Mouse (Mus musculus) urinary bladder, adult 18-20 months (tissue): ENCODE measurements around the gene 4930467E23Rik.
"Not testable (repeated sequence)": the region's sequence is repeated elsewhere in the genome, so short reads cannot be mapped to it uniquely, and the experiment has no call there.

Experiments used
- DNase-seq, 2 experiments: peaks; one replicate each; pipeline ENCODE4 v3.0.0; 2022; ENCODE audit warnings: low spot score in 2 of 2, mixed read lengths in 2 of 2

Gene 4930467E23Rik

DNA sequence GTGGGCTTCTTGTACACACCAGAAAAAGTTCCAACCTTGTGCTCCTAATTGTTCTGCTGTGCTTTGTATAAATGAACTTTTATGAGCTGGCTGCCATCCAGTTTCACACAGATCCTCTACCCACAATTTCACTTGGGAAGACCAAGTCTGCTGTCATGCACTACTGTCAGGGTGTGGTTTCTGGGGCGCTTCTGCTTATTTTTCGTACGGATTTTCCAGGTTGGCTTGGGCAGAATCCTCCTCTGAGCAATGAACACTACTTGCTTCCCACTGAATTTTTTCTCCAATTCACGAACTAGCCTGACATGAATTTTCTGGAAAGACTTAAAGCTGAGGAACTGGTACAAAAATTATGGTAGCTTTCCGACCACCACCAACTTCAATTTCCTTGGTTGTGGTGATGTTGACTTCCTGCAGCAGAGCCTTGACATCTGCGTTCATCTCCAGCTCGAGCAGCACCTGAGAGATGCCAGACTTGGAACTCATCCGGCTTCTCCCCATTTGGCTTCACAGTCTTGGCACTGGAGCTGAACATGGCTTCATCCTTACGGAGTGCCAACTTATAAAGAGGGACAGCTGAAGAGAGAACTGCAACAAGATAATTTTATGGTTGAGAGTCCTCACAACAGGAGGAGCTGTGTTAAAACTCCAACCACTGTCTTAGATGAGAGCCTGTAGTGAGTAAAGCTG, 18.1 kb upstream of the 4930467E23Rik start:
- DNase-seq, result not testable (repeated sequence)

DNA sequence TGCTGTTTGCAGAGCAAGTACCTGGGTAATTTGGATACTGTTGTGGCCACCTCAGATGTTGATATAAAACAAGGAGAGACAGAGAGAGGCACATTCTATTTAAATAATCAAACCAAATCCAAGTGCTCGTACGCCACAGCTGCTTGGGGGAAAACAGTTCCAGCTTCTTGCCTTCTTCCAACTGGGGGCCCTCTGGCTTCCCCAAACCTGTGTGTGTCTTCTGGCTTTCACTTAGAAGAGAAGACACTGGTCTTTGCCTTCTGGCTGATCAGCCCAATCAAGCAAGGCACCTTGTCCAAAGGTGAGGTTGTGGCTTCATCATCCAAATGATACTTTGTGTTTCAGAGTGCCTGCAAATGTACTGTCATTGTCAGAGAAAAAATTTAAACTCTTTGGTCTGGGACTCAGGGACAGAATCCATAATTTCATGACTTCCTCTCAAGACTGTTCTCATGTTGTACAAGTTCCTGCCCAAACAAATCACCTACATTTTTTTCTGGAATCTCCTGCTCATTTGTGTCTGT, 17.1 kb upstream of the 4930467E23Rik start:
- DNase-seq, result not testable (repeated sequence)

DNA sequence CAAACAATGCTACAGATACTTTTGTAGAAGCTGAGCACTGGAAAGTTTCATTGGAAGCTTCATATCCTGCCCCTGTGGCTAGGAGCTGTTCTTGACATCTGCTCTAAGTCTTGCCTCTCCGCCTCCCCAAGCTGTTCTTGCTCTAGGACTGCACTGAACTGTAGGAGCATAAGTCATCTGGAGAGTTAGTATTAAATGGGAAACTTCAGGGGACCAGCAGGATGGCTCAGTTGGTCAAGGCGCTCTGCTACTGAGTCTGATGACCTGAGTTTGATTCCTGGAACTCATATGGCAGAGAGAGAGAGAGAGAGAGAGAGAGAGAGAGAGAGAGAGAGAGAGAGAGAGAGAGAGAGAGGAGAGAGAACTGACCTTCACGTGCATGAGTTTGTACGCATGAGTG, 16.6 kb upstream of the 4930467E23Rik start:
- DNase-seq, result not testable (repeated sequence)

DNA sequence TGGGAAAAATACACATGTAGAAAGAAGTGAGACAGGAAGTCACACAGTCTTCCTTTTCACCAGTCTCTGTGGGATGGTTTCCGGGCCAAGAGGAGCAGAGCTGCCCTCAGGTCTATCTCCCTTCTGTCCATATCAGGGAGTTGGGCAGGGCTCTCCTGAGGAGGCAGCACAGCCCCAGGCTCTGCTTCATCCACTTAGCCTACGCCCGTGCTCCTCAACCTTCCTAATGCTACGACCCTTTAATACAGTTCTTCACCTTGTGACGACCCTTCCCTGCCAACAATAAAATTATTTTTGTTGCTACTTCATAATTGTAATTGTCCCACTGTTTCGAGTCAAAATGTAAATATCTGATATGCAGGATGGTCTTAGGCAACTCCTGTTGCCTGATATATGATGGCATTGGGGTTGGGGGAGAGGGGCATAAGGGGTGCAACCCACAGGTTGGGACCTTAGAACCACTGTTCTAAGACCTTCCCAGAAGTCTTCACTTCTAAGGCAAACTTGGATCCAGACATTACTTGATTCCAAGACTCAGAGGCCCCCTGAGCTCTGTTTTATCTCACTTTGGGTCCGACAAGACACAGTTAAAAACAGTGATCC, 16.0 kb upstream of the 4930467E23Rik start:
- DNase-seq, result not testable (repeated sequence)

DNA sequence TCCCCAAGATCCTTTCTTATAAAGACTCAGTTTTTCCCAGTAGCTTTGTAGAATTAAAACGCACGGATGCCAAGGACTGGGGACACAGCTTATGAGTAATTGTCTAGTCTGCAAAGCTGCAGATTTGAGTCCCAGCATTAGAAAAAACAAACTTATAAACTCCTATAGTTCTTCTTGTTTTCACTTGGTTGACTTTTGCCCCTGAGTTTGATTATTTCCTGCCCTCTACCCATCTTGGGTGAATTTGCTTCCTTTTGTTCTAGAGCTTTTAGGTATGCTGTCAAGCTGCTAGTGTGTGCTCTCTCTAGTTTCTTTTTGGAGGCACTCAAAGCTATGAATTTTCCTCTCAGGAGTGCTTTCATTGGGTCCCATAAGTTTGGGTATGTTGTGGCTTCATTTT, 14.9 kb upstream of the 4930467E23Rik start:
- not testable (repeated sequence) for DNase-seq

DNA sequence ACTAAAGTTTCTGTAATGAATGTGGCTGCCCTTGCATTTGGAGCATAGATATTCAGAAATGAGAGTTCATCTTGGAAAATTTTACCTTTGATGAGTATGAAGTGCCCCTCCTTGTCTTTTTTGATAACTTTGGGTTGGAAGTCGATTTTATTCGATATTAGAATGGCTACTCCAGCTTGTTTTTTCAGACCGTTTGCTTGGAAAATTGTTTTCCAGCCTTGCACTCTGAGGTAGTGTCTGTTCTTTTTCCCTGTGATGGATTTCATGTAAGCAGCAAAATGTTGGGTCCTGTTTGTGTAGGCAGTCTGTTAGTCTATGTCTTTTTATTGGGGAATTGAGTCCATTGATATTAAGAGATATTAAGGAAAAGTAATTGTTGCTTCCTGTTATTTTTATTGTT, 14.1 kb upstream of the 4930467E23Rik start:
- DNase-seq, result not testable (repeated sequence)

DNA sequence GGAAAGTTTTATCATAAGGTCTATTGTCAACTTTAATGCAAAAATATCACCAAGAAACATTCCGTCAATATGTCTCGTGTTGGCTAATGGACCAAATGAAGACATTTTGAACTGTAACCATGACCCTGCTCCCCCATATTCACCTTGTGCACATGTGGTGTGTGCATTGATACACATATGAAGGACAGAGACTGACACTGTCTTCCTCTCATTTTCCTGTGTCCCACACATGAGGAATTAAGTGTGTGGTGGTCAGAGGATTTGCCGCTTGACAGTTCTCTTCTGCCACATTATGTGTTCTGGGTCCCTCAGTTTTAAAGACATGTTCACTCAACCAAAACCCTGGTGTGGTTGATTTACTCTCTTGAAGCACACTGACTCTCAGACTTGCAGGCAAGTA, 11.5 kb upstream of the 4930467E23Rik start:
- not testable (repeated sequence) for DNase-seq

DNA sequence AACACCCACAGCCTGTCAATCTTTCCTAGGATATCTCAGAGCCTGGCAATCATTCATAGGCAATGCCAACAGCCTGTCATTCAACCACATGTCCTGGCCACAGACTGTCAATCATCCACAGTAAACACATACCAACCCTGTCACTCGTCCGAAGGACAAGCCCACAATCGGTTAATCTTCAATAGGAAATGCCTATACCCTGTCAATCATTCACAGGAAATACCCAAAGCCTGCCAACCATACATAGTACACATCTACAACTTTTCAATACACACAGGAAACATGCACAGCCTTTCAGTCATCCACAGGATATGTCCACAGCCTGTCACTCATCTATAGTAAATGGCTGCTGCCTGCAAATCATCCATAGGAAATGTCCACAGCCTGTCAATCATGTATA, 9.9 kb upstream of the 4930467E23Rik start:
- not testable (repeated sequence) for DNase-seq

DNA sequence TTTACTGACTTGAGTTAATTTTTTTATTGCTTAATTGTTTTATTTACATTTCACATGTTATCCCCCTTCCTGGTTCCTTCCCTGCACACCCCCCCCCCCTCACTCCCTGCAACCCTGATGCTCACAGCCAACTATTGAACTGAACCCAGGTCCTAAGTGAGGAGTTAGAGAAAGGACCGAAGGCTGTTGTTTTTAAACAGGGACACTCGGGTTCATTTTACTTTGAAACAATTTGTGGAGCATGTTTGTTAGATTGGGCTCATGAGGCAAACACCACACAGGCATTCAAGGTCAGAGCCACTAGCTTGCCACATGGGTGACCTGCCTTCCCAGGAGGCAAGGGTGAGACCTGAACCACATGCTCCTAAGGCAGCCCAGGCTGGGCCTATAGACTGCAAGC, 4.5 kb upstream of the 4930467E23Rik start:
- not testable (repeated sequence) for DNase-seq

DNA sequence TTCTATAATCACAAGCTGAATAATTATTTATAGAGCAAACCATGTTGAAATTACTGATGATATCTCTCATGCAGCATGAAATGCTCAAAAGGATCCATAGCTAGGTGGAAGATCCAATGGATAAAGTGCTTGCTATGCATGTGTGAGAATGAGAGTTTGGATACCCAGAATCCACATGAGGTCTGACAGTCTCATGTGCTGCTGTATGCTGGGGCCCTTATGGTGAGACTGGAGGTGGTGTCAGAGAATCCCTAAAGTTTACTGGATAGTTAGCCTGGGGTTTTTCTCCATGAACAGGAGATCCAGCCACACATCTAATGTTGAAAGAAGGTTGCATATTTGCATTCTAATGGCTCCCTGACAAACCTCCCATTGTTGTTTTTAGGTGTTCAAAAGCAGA, 22.4 kb downstream of the 4930467E23Rik start:
- not testable (repeated sequence) for DNase-seq

DNA sequence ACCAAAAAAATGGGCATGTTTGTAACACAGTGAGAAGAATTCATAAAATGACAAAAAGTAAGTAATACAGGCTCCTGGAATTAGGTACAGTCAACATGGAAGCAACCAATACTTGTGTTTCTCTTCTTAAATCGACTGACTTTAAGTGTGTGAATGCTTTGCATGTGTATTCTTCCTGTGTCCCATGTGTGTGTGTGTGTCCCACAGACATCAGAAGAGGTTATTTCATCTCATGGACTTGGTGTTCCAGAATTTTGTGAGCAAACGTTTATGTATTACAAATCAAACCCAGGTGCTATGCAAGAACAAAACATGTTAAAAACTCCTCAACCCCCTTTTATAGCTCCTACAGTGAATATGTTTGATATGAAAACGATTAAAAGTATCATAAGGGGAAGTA, 24.8 kb downstream of the 4930467E23Rik start:
- not testable (repeated sequence) for DNase-seq

DNA sequence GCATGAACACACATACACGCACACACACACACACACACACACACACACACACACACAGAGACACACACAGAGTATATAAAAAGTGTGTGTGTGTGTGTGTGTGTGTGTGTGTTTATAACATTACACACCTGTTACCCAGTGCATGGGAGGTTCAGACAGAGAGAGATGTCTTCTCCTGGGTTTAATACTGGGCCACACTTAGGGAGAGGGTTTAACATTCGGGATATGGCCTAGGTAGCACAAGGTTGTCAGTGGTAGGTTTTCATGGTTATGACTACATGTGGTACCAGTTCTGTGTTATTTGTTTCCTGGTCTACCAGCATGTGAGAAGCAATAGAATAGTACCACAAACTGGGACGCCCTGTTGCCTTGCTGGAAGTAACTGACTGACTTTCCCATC, 25.6 kb downstream of the 4930467E23Rik start:
- not testable (repeated sequence) for DNase-seq

DNA sequence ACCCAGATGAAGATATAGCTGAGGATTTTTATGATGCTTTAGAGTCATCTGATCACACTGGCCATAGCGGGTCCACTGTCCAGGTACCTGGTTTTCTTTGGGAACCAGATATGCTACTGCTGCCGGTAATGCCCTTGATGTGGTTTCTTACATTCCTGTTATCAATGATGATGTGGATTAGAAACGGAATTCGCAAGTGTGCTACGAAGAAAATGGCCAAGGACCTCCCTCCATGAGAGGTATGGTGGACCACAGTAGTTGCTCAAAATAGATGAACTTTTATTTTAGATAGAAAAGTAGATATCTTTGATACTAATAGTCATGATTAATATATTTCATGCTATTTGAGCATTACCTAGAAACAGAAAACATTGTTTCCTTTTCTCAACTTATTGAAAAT, 32.3 kb downstream of the 4930467E23Rik start:
- DNase-seq, result not testable (repeated sequence)

DNA sequence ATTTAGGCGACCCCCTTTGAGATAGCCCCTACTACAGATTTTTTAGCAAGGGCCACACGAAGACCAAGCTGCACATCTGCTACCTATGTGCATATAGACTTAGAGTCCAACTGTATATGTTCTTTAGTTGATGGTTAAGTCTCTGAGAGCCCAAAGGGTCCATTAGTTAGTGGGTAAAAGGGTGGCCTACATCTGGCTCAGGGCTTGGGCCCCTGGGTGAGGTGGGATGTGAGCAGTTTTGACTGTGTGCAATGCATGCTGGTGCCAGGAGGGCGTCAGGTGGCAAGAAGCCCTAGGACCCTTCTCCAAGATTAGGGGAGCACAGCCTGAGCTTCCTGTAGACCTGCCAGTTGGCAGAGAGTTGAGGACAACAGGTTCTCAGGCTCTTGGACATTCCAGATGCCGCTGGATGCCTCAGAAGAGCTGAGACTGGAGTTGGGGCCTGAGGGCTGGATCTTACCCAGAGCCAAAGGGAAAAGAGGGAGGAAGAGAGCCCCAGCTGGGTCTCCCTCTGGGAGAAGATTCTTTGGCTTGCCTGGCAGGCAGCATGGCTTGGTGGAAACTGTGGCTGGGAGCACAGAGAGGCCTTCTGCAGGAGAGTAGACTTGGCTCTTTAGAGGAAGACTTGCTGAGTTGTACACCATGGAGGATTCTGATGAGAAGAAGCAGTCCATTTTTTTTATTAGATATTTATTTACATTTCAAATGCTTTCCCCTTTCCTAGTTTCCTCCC, 33.6 kb downstream of the 4930467E23Rik start:
- not testable (repeated sequence) for DNase-seq

DNA sequence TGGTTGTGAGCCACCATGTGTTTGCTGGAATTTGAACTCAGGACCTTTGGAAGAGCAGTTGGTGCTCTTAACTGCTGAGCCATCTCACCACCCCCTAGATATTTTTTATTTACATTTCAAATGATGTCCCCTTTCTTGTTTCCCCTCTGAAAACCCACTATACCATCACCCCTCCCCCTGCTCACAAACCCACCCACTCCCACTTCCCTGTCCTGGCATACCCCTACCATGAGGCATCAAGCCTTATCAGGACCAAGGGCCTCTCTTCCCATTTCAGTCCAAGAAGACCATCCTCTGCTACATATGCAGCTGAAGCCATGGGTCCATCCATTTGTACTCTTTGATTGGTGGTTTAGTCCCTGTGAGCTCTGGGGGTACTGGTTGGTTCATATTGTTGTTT, 36.2 kb downstream of the 4930467E23Rik start:
- DNase-seq, result peak in 1 of 2 experiments; percentile 63

DNA sequence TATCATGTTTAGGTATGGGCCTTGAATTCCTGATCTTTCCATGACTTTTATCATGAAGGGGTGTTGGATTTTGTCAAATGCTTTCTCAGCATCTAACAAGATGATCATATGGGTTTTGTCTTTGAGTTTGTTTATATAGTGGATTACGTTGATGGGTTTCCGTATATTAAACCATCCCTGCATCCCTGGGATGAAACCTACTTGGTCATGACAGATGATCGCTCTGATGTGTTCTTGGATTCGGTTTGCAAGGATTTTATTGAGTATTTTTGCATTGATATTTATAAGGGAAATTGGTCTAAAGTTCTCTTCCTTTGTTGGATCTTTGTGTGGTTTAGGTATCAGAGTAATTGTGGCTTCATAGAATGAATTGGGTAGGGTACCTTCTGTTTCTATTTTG, 44.1 kb downstream of the 4930467E23Rik start:
- DNase-seq, result not testable (repeated sequence)

DNA sequence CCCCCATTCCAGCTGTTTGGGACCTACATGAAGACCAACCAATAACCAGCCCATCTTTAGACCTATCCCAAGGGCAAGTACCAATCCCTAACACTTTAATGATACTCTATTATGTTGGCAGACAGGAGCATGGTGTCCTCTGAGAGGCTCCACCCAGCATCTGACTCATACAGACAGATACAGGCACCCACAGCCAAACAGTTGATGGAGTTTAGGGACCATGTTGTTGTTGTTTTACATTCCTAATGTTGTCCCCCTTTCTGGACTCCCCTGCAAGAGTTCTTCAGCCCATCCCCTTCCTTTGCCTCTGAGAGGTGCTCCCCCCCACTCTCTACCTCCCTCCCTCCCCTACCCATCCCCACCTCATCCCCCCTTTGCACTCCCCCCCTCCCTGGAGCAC, 46.9 kb downstream of the 4930467E23Rik start:
- not testable (repeated sequence) for DNase-seq

DNA sequence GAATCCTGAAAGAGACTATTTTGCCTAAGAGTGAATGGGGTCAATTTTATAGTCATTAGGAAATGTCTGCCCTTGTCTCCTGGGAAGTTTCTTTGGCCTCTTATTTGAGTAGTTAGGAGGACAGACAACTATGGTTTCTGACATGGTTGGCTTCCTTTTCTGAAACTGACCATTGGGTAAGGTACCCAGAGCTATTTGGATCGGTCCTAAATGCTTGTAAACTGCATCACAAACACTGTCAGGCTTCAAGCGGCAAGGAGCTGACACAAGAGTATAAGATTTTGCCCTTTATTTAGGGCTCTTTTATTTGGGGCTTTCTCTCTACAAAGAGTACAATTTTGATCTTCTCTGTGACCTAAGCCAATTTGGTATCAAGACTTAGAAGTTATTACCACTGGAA, 48.1 kb downstream of the 4930467E23Rik start:
- not testable (repeated sequence) for DNase-seq

DNA sequence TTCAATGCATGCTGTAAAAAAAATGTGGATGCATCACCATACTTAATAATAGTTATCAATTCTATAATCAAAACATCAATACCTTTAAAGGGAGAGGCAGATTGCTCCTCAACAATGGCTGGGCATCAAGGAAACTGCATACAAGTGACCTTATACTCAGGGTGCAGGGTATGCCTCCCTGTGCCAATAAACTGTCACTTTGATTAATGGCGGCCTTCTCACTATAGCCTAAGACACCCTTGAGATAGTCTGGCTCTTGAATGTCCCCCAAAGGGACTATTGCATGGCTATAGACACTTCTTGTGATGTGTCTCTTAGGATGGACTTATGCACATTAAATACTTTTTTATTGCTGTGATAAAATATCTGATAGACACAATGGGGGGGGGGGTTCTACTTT, 48.8 kb downstream of the 4930467E23Rik start:
- DNase-seq, result not testable (repeated sequence)

DNA sequence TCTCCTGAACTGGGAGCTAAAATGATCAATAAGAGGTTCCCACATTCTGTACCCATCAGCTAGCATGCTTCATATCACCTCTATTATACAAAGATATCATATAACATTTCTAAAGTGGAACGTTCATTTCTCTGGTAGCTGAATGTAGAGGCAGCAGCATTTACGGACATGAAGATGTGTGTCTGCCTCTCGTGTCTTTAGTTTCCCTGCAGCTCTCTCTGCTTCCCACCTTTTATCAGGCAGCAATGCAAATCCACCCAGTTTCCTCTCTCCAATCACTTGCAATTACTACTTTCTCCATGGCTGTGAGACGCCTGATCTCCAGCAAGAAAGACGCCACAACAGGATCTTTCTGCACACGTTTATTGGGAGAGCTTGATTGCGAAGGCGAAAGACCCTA, 49.5 kb downstream of the 4930467E23Rik start:
- not testable (repeated sequence) for DNase-seq

DNA sequence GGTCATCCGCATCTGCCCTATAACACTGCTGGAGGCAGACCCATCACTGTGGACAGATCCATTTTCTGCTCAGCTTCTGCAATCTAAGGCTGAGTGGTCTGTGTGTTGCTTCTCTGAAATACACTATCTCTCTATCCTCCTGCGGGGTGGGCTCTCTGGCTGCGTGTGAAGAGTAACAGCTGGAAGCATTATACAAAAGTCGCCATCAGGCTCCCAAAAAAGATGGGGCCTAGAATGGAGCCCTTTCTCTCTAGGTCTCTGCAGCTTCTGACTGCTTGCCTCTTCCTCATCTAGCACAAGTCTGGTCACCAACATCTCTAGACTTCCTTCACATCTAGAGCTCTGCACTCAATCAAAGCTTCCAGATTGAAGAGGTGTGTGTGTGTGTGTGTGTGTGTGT, 50.8 kb downstream of the 4930467E23Rik start:
- not testable (repeated sequence) for DNase-seq

DNA sequence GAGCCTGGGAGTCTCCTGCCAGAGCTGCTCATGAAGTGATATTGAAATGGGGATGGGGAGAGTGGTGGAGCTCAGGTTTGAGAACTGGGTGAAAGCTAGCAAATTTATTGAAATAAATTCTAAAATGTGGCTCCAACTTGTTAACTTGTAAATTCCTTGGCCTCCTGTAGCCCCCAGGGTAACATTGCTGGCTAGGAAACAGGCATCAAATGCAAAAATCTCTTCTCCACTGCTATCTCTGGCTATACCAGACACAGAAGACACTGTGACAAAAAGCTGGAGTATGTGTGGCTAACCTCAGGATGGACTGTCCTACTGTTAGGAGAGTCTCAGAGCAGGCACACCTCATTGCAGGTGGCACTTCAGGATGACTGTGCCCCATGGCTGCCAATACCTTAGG, 51.3 kb downstream of the 4930467E23Rik start:
- DNase-seq, result not testable (repeated sequence)
